Comparison of ENCODE assay signal across 28 mouse cellular contexts in genomic region chr1:72862248-72862647, GRCm38 (mm10). TPM values are rescaled to one million over a fixed set of nuclear protein-coding genes. Genes with fewer than 3 reads are reported as not detected.
"Had no signal": no experiment of that assay in that cellular context is flagged by ENCODE, and none has a peak within 500 bp of the region (broad histone marks: within the 10 kb centered on the region; RNA-seq: fewer than 3 reads in every experiment).

No protein-coding gene starts in this region.

- H3K4me2 ChIP-seq: heart, embryonic 12.5 days; hindbrain, embryonic 12.5 days; hindbrain, embryonic 14.5 days; intestine, embryonic 15.5 days; kidney, embryonic 15.5 days; limb, embryonic 13.5 days; limb, embryonic 15.5 days; liver, embryonic 12.5 days had no signal

- H3K27ac ChIP-seq: gastrocnemius, adult 2 months; heart, adult 2 months; hindbrain, embryonic 10.5 days; hindbrain, embryonic 12.5 days; hindbrain, embryonic 14.5 days; intestine, embryonic 15.5 days; kidney, embryonic 15.5 days; kidney, postnatal 0 days; limb, embryonic 13.5 days; limb, embryonic 15.5 days; liver, embryonic 12.5 days had no signal

- H3K27me3 ChIP-seq: heart, embryonic 12.5 days; hindbrain, embryonic 12.5 days; intestine, embryonic 15.5 days; kidney, embryonic 15.5 days; limb, embryonic 13.5 days; limb, embryonic 15.5 days had no signal

- H3K4me3 ChIP-seq: gastrocnemius, adult 2 months; heart, adult 2 months; heart, embryonic 12.5 days; hindbrain, embryonic 10.5 days; hindbrain, embryonic 12.5 days; intestine, embryonic 15.5 days; kidney, embryonic 15.5 days; limb, embryonic 13.5 days; limb, embryonic 15.5 days; liver, embryonic 12.5 days had no signal

- H3K9me3 ChIP-seq: heart, embryonic 12.5 days; hindbrain, embryonic 10.5 days; hindbrain, embryonic 12.5 days; intestine, embryonic 15.5 days; kidney, embryonic 15.5 days; limb, embryonic 13.5 days; limb, embryonic 15.5 days; liver, embryonic 12.5 days had no signal

- ATAC-seq: hindbrain, embryonic 16.5 days; inflammation-experienced regulatory T-cells, adult 6 months; intestine, embryonic 15.5 days; liver, embryonic 12.5 days had no signal

- H3K9ac ChIP-seq: heart, embryonic 12.5 days; hindbrain, embryonic 12.5 days; hindbrain, embryonic 14.5 days; intestine, embryonic 15.5 days; kidney, embryonic 15.5 days; limb, embryonic 13.5 days; limb, embryonic 15.5 days; liver, embryonic 12.5 days had no signal

- H3K4me1 ChIP-seq: liver, embryonic 12.5 days had no signal

- DNase-seq: gastrocnemius, adult 2 months; gastrocnemius, postnatal 10 days; gastrocnemius, postnatal 25 days; heart, postnatal 10 days; heart, postnatal 4 days; kidney, adult 11 months; kidney, adult 2 months; kidney, adult 9 months; kidney, postnatal 14 days; kidney, postnatal 36 days; layer of hippocampus, adult 9-11 months; layer of hippocampus, postnatal 36 days; left cerebral cortex, postnatal 4 days had no signal

- H3K36me3 ChIP-seq: liver, embryonic 12.5 days had no signal

RNA-seq across cellular contexts. Expression of gene Igfbp5, which starts 12.4 kb away (rescaled TPM):
- total RNA-seq: granulocyte monocyte progenitor cell, adult 5-6 weeks had no signal

RNA-seq across cellular contexts. Expression of gene Igfbp2, which starts 37.9 kb away (rescaled TPM):
- total RNA-seq: gastrocnemius, adult 2 months; granulocyte monocyte progenitor cell, adult 5-6 weeks; heart, postnatal 25 days had no signal
- polyA plus RNA-seq: inflammation-experienced regulatory T-cells, adult 6 months had no signal
